Mouse (Mus musculus) midbrain, embryonic 13.5 days (tissue): Measurements from ENCODE around the gene Crebl2. TPM values are rescaled to one million over a fixed set of nuclear protein-coding genes. Genes with fewer than 3 reads are reported as not detected.

ENCODE experiments used
- ATAC-seq: fragments of 200-750 bp; cut with Nextera tagmentation; 2 replicates; pipeline ENCODE4 v1.8.0; 2017; ENCODE audit warnings: mild to moderate bottlenecking, moderate TSS enrichment, moderate library complexity
- H3K27ac ChIP-seq: fragments of 300-500 bp; sonication (generic); 2 replicates; pipeline ENCODE4 v1.5.1; 2015; ENCODE audit warnings: inconsistent platforms, mild to moderate bottlenecking, moderate library complexity
- H3K27me3 ChIP-seq: fragments of 300-500 bp; sonication (generic); 2 replicates; pipeline ENCODE4 v1.6.1; 2015; ENCODE audit warnings: mild to moderate bottlenecking, inconsistent platforms
- H3K36me3 ChIP-seq: fragments of 300-500 bp; sonication (generic); 2 replicates; pipeline ENCODE4 v1.6.1; 2015; ENCODE audit warnings: mild to moderate bottlenecking, inconsistent platforms
- H3K4me1 ChIP-seq: fragments of 300-500 bp; sonication (generic); replicated peaks from 2 replicates; pipeline ENCODE4 v1.6.1; 2015; ENCODE audit warnings: inconsistent platforms
- H3K4me2 ChIP-seq: fragments of 300-500 bp; sonication (generic); replicated peaks from 2 replicates; pipeline ENCODE4 v1.6.1; 2015; ENCODE audit warnings: moderate library complexity, mild to moderate bottlenecking, inconsistent platforms
- H3K4me3 ChIP-seq: fragments of 300-500 bp; sonication (generic); replicated peaks from 2 replicates; pipeline ENCODE4 v1.5.1; 2015; ENCODE audit warnings: mild to moderate bottlenecking, inconsistent platforms
- H3K9ac ChIP-seq: fragments of 300-500 bp; sonication (generic); replicated peaks from 2 replicates; pipeline ENCODE4 v1.6.1; 2015; ENCODE audit warnings: mild to moderate bottlenecking, inconsistent platforms
- H3K9me3 ChIP-seq: fragments of 300-500 bp; sonication (generic); 2 replicates; pipeline ENCODE4 v1.6.1; 2016; ENCODE audit warnings: mild to moderate bottlenecking, inconsistent platforms
- WGBS: fragments of 180-500 bp; shearing (Covaris S2); methylation state at CpG from one replicate; pipeline ENCODE4 v1.1.7; 2015; 5-methylcytosine and 5-hydroxymethylcytosine counted together
- polyA plus RNA-seq: library from polyadenylated mRNA; unstranded; fragments of >200 nt; fragmentation: Nextera tagmentation; extraction: Ambion mirVana; gene quantifications from 2 replicates; pipeline ENCODE4 v1.2.1, GENCODE M21; 2015

The Crebl2 gene
- polyA plus RNA-seq, 1 experiment from 2014 or later: 3.7 TPM

- Histone ChIP-seq H3K27me3 (no peaks in the 10 kb centered on the region), H3K4me2 (peak within 1 kb of the TSS; percentile 77), H3K36me3 (no peaks in the 10 kb centered on the region), H3K4me1 (peaks cover 18% of the 10 kb centered on the region), H3K9ac (peak within 1 kb of the TSS; percentile 83), H3K9me3 (no peaks in the 10 kb centered on the region), H3K27ac (peak within 1 kb of the TSS; percentile 100), H3K4me3 (peak within 1 kb of the TSS; percentile 59)
- ATAC-seq: peak; percentile 95
- WGBS: under 1% methylated on average over 51 of the region's 51 CpGs
Measured at GRCm38 (mm10) chr6:134898095-134898965, 68.4 kb downstream of the Crebl2 start, which contains the start of gene Gpr19. TSS of gene Gpr19 (minus strand) at chr6:134898578.

DNA sequence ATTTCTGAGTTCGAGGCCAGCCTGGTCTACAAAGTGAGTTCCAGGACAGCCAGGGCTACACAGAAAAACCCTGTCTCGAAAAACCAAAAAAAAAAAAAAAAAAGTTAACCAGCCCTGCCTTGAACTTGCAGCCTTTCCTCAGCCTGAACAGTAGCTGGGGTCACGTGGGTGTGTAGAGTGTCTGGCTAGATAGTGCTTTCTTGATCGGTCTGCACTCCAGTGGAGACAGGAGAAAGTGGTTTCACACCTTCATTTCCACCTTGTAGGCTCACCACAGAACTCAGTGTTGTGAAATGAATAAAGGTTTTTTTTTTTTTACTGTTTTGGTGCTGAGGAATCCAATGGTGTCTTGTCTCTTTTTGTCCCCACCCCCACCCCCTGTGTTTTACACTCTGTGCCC, 73.4 kb downstream of the Crebl2 start:
- H3K9ac ChIP-seq: no peak overlapping the region
- no peak overlapping the region for H3K4me2 ChIP-seq
- H3K36me3 ChIP-seq: no peaks in the 10 kb centered on the region
- H3K4me1 ChIP-seq: 0 out of 2 replicates have a peak, but pooled peaks cover 5% of the 10 kb centered on the region
- H3K9me3 ChIP-seq: no peaks in the 10 kb centered on the region
- no peak for ATAC-seq
- no peak overlapping the region for H3K4me3 ChIP-seq
- 82% methylated on average over 4 of the region's 4 CpGs for WGBS
- no peaks in the 10 kb centered on the region for H3K27me3 ChIP-seq
- no peak overlapping the region for H3K27ac ChIP-seq

- no peaks in the 10 kb centered on the region for H3K27me3 ChIP-seq
- 93% methylated on average over 10 of the region's 10 CpGs for WGBS
- no peak overlapping the region for H3K4me3 ChIP-seq
Measured at GRCm38 (mm10) chr6:134903891-134904884, 74.2 kb downstream of the Crebl2 start.

GRCm38 (mm10) chr6:134905811-134906210, 75.9 kb downstream of the Crebl2 start:
- Histone ChIP-seq H3K27me3 (no peaks in the 10 kb centered on the region), H3K4me3 (no peak overlapping the region), H3K36me3 (no peaks in the 10 kb centered on the region), H3K9ac (no peak overlapping the region), H3K9me3 (no peaks in the 10 kb centered on the region), H3K4me2 (no peak overlapping the region), H3K27ac (no peak overlapping the region), H3K4me1 (no peaks in the 10 kb centered on the region)
- 96% methylated on average over 1 of the region's 1 CpGs for WGBS
- ATAC-seq: no peak

More at GRCm38 (mm10) chr6:134903891-134904884, 74.2 kb downstream of the Crebl2 start:
- Histone ChIP-seq H3K27ac (no peak overlapping the region), H3K36me3 (no peaks in the 10 kb centered on the region), H3K4me2 (no peak overlapping the region), H3K9ac (no peak overlapping the region), H3K4me1 (0 out of 2 replicates have a peak, but pooled peaks cover 2% of the 10 kb centered on the region), H3K9me3 (no peaks in the 10 kb centered on the region)
- no peak for ATAC-seq

Other genes starting within 250 kb of the Crebl2 start
- gene Mansc1, start 197.7 kb upstream of the Crebl2 start, polyA plus RNA-seq: 0.92 and 1.1 TPM in 2 replicates
- gene Borcs5, start 190.6 kb upstream of the Crebl2 start, polyA plus RNA-seq: 46.9 and 48.6 TPM in 2 replicates
- 7.5 and 7.7 TPM in 2 replicates for gene Dusp16, start 37.5 kb upstream of the Crebl2 start, polyA plus RNA-seq
- gene Gpr19, start 68.4 kb downstream of the Crebl2 start, polyA plus RNA-seq: 45.0 and 47.9 TPM in 2 replicates
- gene Cdkn1b, start 90.2 kb downstream of the Crebl2 start, polyA plus RNA-seq: 33.8 and 35.1 TPM in 2 replicates
- 3.0 and 3.7 TPM in 2 replicates for gene Apold1, start 151.6 kb downstream of the Crebl2 start, polyA plus RNA-seq
- gene Ddx47, start 181.5 kb downstream of the Crebl2 start, polyA plus RNA-seq: 87.6 TPM in 2 replicates
- 0.53 and 0.98 TPM in 2 replicates for gene Gprc5a, start 235.5 kb downstream of the Crebl2 start, polyA plus RNA-seq